Mouse (Mus musculus) heart, adult 8-10 months (tissue): ENCODE results near the gene Iqcj. TPM values are rescaled to one million over a fixed set of nuclear protein-coding genes. Genes with fewer than 3 reads are reported as not detected.
"Not testable (repeated sequence)": the region's sequence is repeated elsewhere in the genome, so short reads cannot be mapped to it uniquely, and the experiment has no call there.

Experiments used
- DNase-seq: peaks from one replicate; pipeline ENCODE4 v3.0.0; 2022; ENCODE audit warnings: low spot score
- total RNA-seq, 4 experiments: library from RNA; stranded (reverse); gene quantifications; 2 replicates each; pipeline ENCODE4 v1.2.4; 2022

The Iqcj gene
- total RNA-seq, 4 experiments from 2014 or later: not detected

DNA sequence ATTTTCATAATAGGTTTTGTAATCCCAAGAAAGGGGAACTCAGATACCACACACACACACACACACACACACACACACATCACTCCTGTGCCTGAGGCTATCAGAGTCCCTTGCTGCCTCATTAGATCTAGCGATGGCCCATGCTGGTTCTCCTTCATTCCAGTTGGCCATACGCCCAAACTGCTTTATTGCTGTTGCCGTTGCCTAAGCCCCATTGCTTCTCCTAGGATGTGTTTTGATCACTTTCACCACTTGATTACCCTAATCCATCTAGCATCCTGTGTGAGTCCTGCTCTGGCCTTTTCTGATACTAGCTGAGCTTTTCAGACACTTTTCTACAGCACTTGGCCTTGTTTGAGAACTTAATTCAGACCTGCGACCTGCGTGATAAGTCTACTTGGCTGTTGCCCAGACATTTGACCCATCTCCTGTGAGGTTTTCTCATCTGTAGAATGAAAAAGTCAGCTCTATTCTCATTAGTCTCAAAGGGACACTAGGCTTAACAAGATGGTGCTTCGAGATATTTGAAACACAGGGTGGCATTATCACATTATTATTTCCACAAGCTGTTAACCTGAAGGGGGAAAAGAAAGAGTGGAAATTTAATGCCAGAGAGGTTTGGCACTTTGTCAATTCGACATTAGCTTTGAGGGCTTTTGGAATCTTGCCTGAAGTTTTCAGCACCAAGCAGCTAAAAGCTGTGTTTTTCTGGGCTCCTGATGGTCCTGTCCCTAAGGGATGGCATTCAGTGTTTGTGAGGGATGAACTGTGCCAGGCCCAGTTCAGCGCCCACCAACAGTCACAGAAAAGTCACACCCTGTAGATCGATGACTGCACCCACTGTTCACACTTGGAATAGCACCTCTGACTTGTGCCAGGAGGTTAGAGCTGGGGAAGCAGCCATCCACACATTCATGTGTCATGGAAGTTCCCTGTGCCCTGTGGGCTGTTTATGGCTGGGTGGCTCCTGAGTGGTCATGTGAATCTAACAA is 179.7 kb downstream of the Iqcj start:
- no peak for DNase-seq

DNA sequence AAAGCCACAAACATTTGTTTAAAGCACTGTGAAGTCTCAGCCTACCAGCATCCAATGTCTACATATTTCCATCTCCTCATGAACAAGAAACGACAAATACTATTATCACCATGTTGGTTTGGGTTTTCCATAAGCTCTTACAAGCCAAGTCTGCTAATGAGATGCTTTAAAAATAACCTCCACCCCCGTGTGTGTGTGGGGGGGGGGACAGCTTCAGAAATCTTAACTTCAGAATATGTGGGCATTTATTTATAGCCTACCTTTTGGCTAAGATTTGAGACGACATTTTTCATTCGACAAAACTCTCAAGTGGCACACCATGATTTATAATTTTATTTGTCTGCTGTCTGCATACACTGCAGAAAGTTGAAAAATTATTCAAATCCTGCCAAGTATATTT is 185.4 kb downstream of the Iqcj start:
- no peak for DNase-seq

- no peak for DNase-seq
Observed at GRCm38 (mm10) chr3:68085024-68085423, 193.0 kb downstream of the Iqcj start.

DNA sequence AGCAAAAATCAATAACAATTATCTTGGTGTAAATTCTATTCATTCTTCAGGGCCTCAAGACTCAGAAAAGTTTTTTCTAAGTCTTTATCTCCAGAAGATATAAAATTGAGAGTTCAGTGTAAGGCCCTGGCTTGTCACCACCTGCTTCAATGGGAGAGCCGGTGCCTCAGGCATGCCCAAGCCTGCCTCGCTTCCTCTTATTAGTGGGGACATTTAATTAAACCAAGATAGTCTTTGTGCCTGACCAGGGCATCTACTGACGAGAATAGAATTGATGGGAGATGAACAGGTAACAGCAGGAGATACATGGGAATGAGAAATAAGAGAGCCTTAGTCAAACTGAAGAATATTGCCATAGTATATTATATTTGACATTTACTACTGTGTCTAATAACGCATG is 200.1 kb downstream of the Iqcj start:
- no peak for DNase-seq

GRCm38 (mm10) chr3:68096724-68097431 is 204.9 kb downstream of the Iqcj start:
- DNase-seq: no peak

GRCm38 (mm10) chr3:68099561-68099960 is 207.5 kb downstream of the Iqcj start:
- not testable (repeated sequence) for DNase-seq

DNA sequence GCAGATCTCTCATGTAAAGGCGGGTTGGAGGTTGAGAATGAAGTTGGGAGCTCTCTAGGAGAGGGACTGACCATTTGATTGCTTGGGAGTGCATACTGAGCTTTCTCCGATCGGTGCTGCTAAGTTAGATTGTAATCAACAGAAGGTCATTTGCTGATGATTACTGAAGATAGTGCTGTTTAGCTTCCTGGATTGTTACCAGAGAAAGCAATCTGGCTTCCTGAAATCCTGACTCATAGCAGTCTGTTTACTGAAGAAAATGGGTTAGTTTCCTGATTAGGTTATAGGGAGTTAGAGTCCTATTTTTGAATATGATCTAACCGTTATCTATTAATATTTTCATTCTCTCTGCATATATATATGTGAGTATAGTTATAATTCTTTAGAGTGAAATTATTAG is 209.3 kb downstream of the Iqcj start:
- DNase-seq: no peak

- no peak for DNase-seq
Observed at GRCm38 (mm10) chr3:68105081-68105685, 213.2 kb downstream of the Iqcj start.

Other genes with a start within 250 kb of the Iqcj start
- gene Iqschfp, start within 50 bp of the Iqcj start, total RNA-seq: not detected
- gene Schip1, start 172.6 kb downstream of the Iqcj start, total RNA-seq: 100 to 1,000 TPM; 148 to 166 (median 160) TPM